Mouse (Mus musculus): ENCODE results near the gene Plgrkt.

GRCm38 (mm10) chr19:29326396-29326795 is 40.8 kb downstream of the Plgrkt start:
- TF ChIP-seq POLR2A (IDR thresholded peaks at IDR 0.05; ENCODE audit: control insufficient read depth in 1 of 2, insufficient read depth in 1 of 2, low read depth in 1 of 2, low read length in 2 of 2, poor library complexity in 1 of 2): no peak
- TF ChIP-seq CTCF (IDR thresholded peaks at IDR 0.05 in 2 of 3, conservative IDR thresholded peaks at IDR 0.05 in 1 of 3; ENCODE audit: control insufficient read depth in 1 of 3, insufficient read depth in 1 of 3, low read depth in 2 of 3, low read length in 3 of 3, poor library complexity in 1 of 3, severe bottlenecking in 1 of 3): no peak
- TF ChIP-seq EP300 (IDR thresholded peaks at IDR 0.05; ENCODE audit: low read depth in 1 of 2, low read length in 2 of 2): no peak
